Mouse (Mus musculus) myocyte (in vitro differentiated cells): ENCODE data around the gene Ctps2. TPM values are rescaled to one million over a fixed set of nuclear protein-coding genes. Genes with fewer than 3 reads are reported as not detected.

Experiments
- H3K27me3 ChIP-seq: one replicate; pipeline ENCODE4 v1.6.1; 2011; ENCODE audit not compliant: control insufficient read depth, insufficient read depth, insufficient read length
- H3K36me3 ChIP-seq: one replicate; pipeline ENCODE4 v1.6.1; 2011; ENCODE audit not compliant: control insufficient read depth, insufficient read depth
- H3K4me2 ChIP-seq: one replicate; pipeline ENCODE4 v1.6.1; 2011; ENCODE audit warnings: low read depth, control low read depth
- H3K4me3 ChIP-seq: one replicate; pipeline ENCODE4 v1.5.1; 2011; ENCODE audit warnings: mild to moderate bottlenecking, control low read depth, moderate library complexity
- H3K79me2 ChIP-seq: one replicate; pipeline ENCODE4 v1.6.1; 2011; ENCODE audit not compliant: control insufficient read depth, insufficient read depth
- H3ac ChIP-seq: one replicate; pipeline ENCODE4 v1.6.1; 2011; ENCODE audit not compliant: control insufficient read depth, insufficient read length
- CEBPB ChIP-seq: IDR thresholded peaks from 2 replicates; pipeline ENCODE4 v1.6.1; 2011; ENCODE audit warnings: mild to moderate bottlenecking, moderate library complexity; ENCODE audit not compliant: poor library complexity, insufficient read depth, severe bottlenecking
- E2F4 ChIP-seq: IDR thresholded peaks from one replicate; pipeline ENCODE4 v1.6.1; 2011; ENCODE audit warnings: mild to moderate bottlenecking, control low read depth, moderate library complexity; ENCODE audit not compliant: insufficient read depth
- MAX ChIP-seq: IDR thresholded peaks from one replicate; pipeline ENCODE4 v1.6.1; 2011; ENCODE audit warnings: low read depth, mild to moderate bottlenecking, control low read depth
- MYOD1 ChIP-seq, 3 experiments: IDR thresholded peaks; one replicate each; pipeline ENCODE4 v1.6.1; 2011; ENCODE audit warnings: control low read depth in 2 of 3, low read depth in 2 of 3, mild to moderate bottlenecking in 2 of 3, moderate library complexity in 1 of 3; ENCODE audit not compliant: insufficient read length in 2 of 3, control insufficient read depth in 1 of 3
- MYOG ChIP-seq, 3 experiments: IDR thresholded peaks; one replicate each; pipeline ENCODE4 v1.6.1; 2011; ENCODE audit warnings: control low read depth in 2 of 3, low read depth in 2 of 3, mild to moderate bottlenecking in 2 of 3; ENCODE audit not compliant: insufficient read length in 2 of 3, control insufficient read depth in 1 of 3, insufficient read depth in 1 of 3
- POLR2A ChIP-seq: IDR thresholded peaks from one replicate; pipeline ENCODE4 v1.6.1; 2011; ENCODE audit warnings: low read depth, mild to moderate bottlenecking, control low read depth, moderate library complexity; ENCODE audit not compliant: insufficient read length
- POLR2AphosphoS2 ChIP-seq: IDR thresholded peaks from one replicate; pipeline ENCODE4 v1.6.1; 2011; ENCODE audit warnings: low read depth, control low read depth; ENCODE audit not compliant: insufficient read length
- REST ChIP-seq: IDR thresholded peaks from one replicate; pipeline ENCODE4 v1.6.1; 2011; ENCODE audit warnings: mild to moderate bottlenecking, control low read depth, moderate library complexity; ENCODE audit not compliant: insufficient read depth, insufficient read length
- SRF ChIP-seq: IDR thresholded peaks from one replicate; pipeline ENCODE4 v1.6.1; 2011; ENCODE audit warnings: low read depth; ENCODE audit not compliant: control insufficient read depth, insufficient read length
- TCF12 ChIP-seq: IDR thresholded peaks from one replicate; pipeline ENCODE4 v1.6.1; 2011; ENCODE audit warnings: mild to moderate bottlenecking, control low read depth; ENCODE audit not compliant: poor library complexity, insufficient read depth, severe bottlenecking
- TCF3 ChIP-seq: IDR thresholded peaks from one replicate; pipeline ENCODE4 v1.6.1; 2011; ENCODE audit warnings: low read depth, control low read depth; ENCODE audit not compliant: insufficient read length
- USF1 ChIP-seq: IDR thresholded peaks from one replicate; pipeline ENCODE4 v1.6.1; 2011; ENCODE audit warnings: low read depth, mild to moderate bottlenecking, control low read depth, moderate library complexity
- polyA plus RNA-seq: library from polyadenylated mRNA; unstranded; fragments of >200 nt; fragmentation: generic; extraction: Trizol; gene quantifications from one replicate; pipeline ENCODE4 v1.2.1, GENCODE M21; 2012; ENCODE audit warnings: missing spikeins

Gene Ctps2
- 18.9 TPM for polyA plus RNA-seq

GRCm38 (mm10) chrX:162900938-162901337 is at the start of gene Ctps2:
Ctps2 (plus strand) TSS chrX:162901238.
- peak within 1 kb of the TSS; percentile 46 for H3K4me3 ChIP-seq

DNA sequence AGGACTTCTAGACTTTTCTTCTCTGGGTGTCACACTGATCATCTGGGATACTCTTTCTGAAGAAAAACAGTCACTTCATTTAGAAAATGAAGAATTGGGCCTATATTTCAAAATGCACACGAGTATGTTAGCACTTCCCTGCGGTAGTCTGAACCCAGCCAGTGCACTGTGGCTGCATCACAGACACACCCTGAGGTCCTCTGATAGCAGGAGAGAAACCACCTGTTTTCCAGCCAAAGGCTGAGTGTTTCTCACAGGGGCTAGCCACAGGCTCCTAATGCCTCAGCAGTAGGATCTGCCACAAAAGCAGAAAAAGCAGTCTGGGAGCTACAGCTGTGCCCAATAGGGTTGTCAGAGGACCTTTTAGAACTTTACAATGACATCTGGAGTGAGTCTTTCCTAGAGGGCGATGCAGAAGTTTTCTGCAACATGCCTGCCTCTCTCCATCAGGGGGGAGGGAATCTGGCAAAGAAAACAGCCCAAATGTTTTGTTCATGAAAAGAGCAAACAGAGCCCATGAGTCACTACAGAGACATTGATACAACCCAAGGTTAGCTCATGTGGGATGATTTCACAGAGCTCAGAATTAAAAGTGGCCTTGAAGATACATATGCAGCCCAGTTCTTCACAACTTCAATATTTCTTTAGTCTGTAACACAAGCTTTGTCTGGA is 32.6 kb upstream of the Ctps2 start:
- Histone ChIP-seq H3ac (no peak overlapping the region), H3K36me3 (peaks cover 8% of the 10 kb centered on the region)
- TF ChIP-seq TCF3 (no peak), REST (no peak), CEBPB (no peak), POLR2AphosphoS2 (no peak), MYOD1 (IDR thresholded peaks at IDR 0.05; ENCODE audit: control insufficient read depth in 1 of 3, insufficient read length in 2 of 3, low read depth in 2 of 3) (no peak), POLR2A (no peak), SRF (no peak), USF1 (no peak), MAX (no peak)

More at GRCm38 (mm10) chrX:162900938-162901337, at the start of gene Ctps2:
- no peak for TF ChIP-seq TCF12
- no peak for TF ChIP-seq CEBPB
- TF ChIP-seq TCF3, result no peak
- TF ChIP-seq MYOG (IDR thresholded peaks at IDR 0.05; ENCODE audit: control insufficient read depth in 1 of 3, insufficient read depth in 1 of 3, insufficient read length in 2 of 3, low read depth in 2 of 3), result no peak
- TF ChIP-seq MAX, result no peak
- TF ChIP-seq REST, result no peak
- TF ChIP-seq POLR2AphosphoS2, result no peak
- no peak for TF ChIP-seq E2F4
- TF ChIP-seq MYOD1 (IDR thresholded peaks at IDR 0.05; ENCODE audit: control insufficient read depth in 1 of 3, insufficient read length in 2 of 3, low read depth in 2 of 3), result no peak
- no peak for TF ChIP-seq USF1
- TF ChIP-seq POLR2A, result no peak
- TF ChIP-seq SRF, result no peak
- Histone ChIP-seq H3K27me3 (no peaks in the 10 kb centered on the region), H3K4me2 (peak within 1 kb of the TSS; percentile 73), H3K36me3 (no peaks in the 10 kb centered on the region), H3K79me2 (no peaks in the 10 kb centered on the region), H3ac (peak within 1 kb of the TSS; percentile 14)

DNA sequence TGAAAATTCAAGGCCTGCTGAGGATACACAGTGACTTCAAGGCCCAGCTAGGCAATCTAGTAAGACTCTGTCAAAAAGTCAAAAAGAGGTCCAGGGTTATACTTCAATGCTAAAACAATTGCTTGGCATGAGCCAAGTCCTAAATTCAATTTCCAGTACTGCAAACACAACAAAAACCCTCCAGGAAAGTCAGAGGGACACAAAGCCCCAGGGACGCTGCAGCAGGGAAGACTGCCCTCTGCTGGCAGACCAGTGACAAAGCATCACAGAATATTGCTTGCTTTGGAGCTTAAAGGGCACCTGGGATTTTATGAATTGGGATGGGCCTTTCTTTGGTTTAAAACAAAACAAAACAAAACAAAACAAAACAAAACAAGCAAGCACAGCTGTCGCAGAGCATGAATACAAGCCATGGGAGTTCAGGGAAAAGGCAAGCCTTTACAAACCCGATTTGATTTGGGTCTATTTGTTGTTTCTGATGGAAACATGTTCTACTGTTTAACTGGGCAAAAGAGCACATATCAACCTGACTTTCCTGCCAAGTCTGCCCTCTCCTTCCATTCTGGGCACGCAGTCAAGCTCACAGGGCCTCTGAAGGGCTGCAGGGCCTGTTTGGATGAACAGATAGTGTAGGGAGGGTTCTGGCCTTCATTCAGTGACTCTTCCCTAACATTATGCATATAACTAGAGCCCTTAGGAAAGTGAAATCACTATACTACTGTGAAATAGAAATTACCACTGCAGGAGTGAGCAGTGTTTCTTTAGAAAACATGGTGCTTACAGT is 29.1 kb upstream of the Ctps2 start:
- Histone ChIP-seq H3K4me2 (no peak overlapping the region), H3K27me3 (no peaks in the 10 kb centered on the region), H3K79me2 (no peaks in the 10 kb centered on the region), H3K4me3 (no peak overlapping the region), H3K36me3 (peaks cover 8% of the 10 kb centered on the region), H3ac (no peak overlapping the region)
- TF ChIP-seq MYOD1 (IDR thresholded peaks at IDR 0.05; ENCODE audit: control insufficient read depth in 1 of 3, insufficient read length in 2 of 3, low read depth in 2 of 3) (no peak), REST (no peak)

More for the DNA sequence above, 32.6 kb upstream of the Ctps2 start:
- Histone ChIP-seq H3K27me3 (no peaks in the 10 kb centered on the region), H3K4me3 (no peak overlapping the region), H3K79me2 (no peaks in the 10 kb centered on the region), H3K4me2 (peak overlapping the region; percentile 6)

DNA sequence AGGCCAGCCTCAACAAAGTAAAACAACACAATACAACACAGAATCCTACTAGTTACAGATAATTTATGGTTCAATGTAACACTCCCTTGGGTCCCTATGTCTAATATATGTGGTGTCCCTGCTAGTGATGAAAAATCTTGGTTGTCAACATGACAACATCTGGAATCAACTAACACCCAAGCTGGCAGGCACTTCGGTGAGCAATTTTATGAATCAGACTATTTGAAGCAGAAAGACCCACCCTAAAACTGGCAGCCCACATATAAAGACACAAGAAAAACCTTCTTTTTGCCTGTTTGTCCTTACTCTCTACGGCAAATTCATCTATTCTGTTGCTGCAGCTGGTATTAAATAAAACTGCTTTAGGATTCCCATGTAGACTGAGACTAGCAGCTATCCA is 27.3 kb upstream of the Ctps2 start:
- Histone ChIP-seq H3ac (no peak overlapping the region), H3K4me3 (no peak overlapping the region), H3K4me2 (no peak overlapping the region), H3K27me3 (no peaks in the 10 kb centered on the region), H3K79me2 (no peaks in the 10 kb centered on the region), H3K36me3 (peaks cover 15% of the 10 kb centered on the region)
- TF ChIP-seq SRF (no peak), USF1 (no peak), MYOG (IDR thresholded peaks at IDR 0.05; ENCODE audit: control insufficient read depth in 1 of 3, insufficient read depth in 1 of 3, insufficient read length in 2 of 3, low read depth in 2 of 3) (no peak), CEBPB (no peak), TCF3 (no peak), MYOD1 (IDR thresholded peaks at IDR 0.05; ENCODE audit: control insufficient read depth in 1 of 3, insufficient read length in 2 of 3, low read depth in 2 of 3) (no peak), POLR2AphosphoS2 (no peak), MAX (no peak), E2F4 (no peak), REST (no peak), POLR2A (no peak), TCF12 (no peak)
